Mouse (Mus musculus): ENCODE data around the gene Abcc10.

- no peak for TF ChIP-seq USF1 (IDR thresholded peaks at IDR 0.05; ENCODE audit: low read depth)
- TF ChIP-seq MAX (IDR thresholded peaks at IDR 0.05), result no peak
- TF ChIP-seq CTCF (IDR thresholded peaks at IDR 0.05; ENCODE audit: control insufficient read depth, insufficient read depth, insufficient read length), result no peak
These were observed 45.0 kb downstream of the Abcc10 start for GRCm38 (mm10) chr17:46283140-46283539.

Data from C2C12 (cell line).